Mouse (Mus musculus) lung, embryonic 14.5 days (tissue): Measurements from ENCODE around the gene Col28a1. TPM values are rescaled to one million over a fixed set of nuclear protein-coding genes. Genes with fewer than 3 reads are reported as not detected.
"Not testable (repeated sequence)": the region's sequence is repeated elsewhere in the genome, so short reads cannot be mapped to it uniquely, and the experiment has no call there.

Experiments used
- ATAC-seq: fragments of 200-750 bp; cut with Nextera tagmentation; 2 replicates; pipeline ENCODE4 v1.8.0; 2017; ENCODE audit warnings: mild to moderate bottlenecking, moderate TSS enrichment, moderate library complexity; ENCODE audit not compliant: insufficient read depth
- DNase-seq: peaks from one replicate; pipeline ENCODE4 v3.0.0-alpha.2; 2015
- H3K27ac ChIP-seq: fragments of 300-500 bp; sonication (generic); 2 replicates; pipeline ENCODE4 v1.5.1; 2014; ENCODE audit warnings: low read depth, mild to moderate bottlenecking, moderate library complexity
- H3K27me3 ChIP-seq: fragments of 300-500 bp; sonication (generic); 2 replicates; pipeline ENCODE4 v1.6.1; 2014; ENCODE audit warnings: low read length, control low read depth; ENCODE audit not compliant: insufficient read depth
- H3K36me3 ChIP-seq: fragments of 300-500 bp; sonication (generic); 2 replicates; pipeline ENCODE4 v1.6.1; 2014; ENCODE audit warnings: control low read depth; ENCODE audit not compliant: insufficient read depth
- H3K4me1 ChIP-seq: fragments of 300-500 bp; sonication (generic); 2 replicates; pipeline ENCODE4 v1.6.1; 2014; ENCODE audit warnings: antibody characterized with exemption, control low read depth; ENCODE audit not compliant: insufficient read depth
- H3K4me2 ChIP-seq: fragments of 300-500 bp; sonication (generic); 2 replicates; pipeline ENCODE4 v1.6.1; 2014; ENCODE audit warnings: mild to moderate bottlenecking
- H3K4me3 ChIP-seq: fragments of 300-500 bp; sonication (generic); 2 replicates; pipeline ENCODE4 v1.5.1; 2014; ENCODE audit warnings: low read depth, low read length
- H3K9ac ChIP-seq: fragments of 300-500 bp; sonication (generic); 2 replicates; pipeline ENCODE4 v1.6.1; 2014
- H3K9me3 ChIP-seq: fragments of 300-500 bp; sonication (generic); 2 replicates; pipeline ENCODE4 v1.6.1; 2016; ENCODE audit warnings: low read depth, low read length, control low read depth
- CTCF ChIP-seq: IDR thresholded peaks from 2 replicates; pipeline ENCODE4 v1.5.1; 2016; ENCODE audit warnings: antibody characterized with exemption, low read depth
- WGBS: fragments of 180-500 bp; shearing (Covaris S2); extraction: QIAGEN DNeasy Blood & Tissue Kit; methylation state at CpG from one replicate; pipeline ENCODE4 v1.1.7; 2014; 5-methylcytosine and 5-hydroxymethylcytosine counted together
- polyA plus RNA-seq: library from polyadenylated mRNA; unstranded; fragments of >200 nt; fragmentation: Nextera tagmentation; extraction: Ambion mirVana; gene quantifications from 2 replicates; pipeline ENCODE4 v1.2.1, GENCODE M21; 2014

Col28a1 gene
- polyA plus RNA-seq, 1 experiment from 2014 or later = 1.3 TPM

- DNase-seq (no peak), ATAC-seq (no peak)
- no peak overlapping the region for H3K27ac ChIP-seq
- H3K4me3 ChIP-seq = no peak overlapping the region
- no peak overlapping the region for H3K9ac ChIP-seq
- WGBS = 88% methylated on average over 7 of the region's 7 CpGs
- H3K4me1 ChIP-seq = no peaks in the 10 kb centered on the region
- no peak for TF ChIP-seq CTCF
- no peaks in the 10 kb centered on the region for H3K36me3 ChIP-seq
- H3K4me2 ChIP-seq = no peak overlapping the region
- H3K9me3 ChIP-seq = no peaks in the 10 kb centered on the region
- no peaks in the 10 kb centered on the region for H3K27me3 ChIP-seq
Observed at GRCm38 (mm10) chr6:8025332-8026129, 166.9 kb downstream of the Col28a1 start.

GRCm38 (mm10) chr6:8023527-8023926 is 168.9 kb downstream of the Col28a1 start:
- Histone ChIP-seq H3K9me3 (no peaks in the 10 kb centered on the region), H3K36me3 (no peaks in the 10 kb centered on the region), H3K4me2 (no peak overlapping the region), H3K4me1 (no peaks in the 10 kb centered on the region), H3K27ac (no peak overlapping the region), H3K27me3 (no peaks in the 10 kb centered on the region), H3K9ac (no peak overlapping the region), H3K4me3 (no peak overlapping the region)
- DNase-seq (no peak), ATAC-seq (no peak)
- 82% methylated on average over 3 of the region's 3 CpGs for WGBS
- TF ChIP-seq CTCF = no peak

GRCm38 (mm10) chr6:7994736-7995135 is 197.7 kb downstream of the Col28a1 start:
- TF ChIP-seq CTCF = no peak
- no peak for ATAC-seq
- Histone ChIP-seq H3K27ac (no peak overlapping the region), H3K4me3 (no peak overlapping the region), H3K36me3 (no peaks in the 10 kb centered on the region), H3K4me1 (no peaks in the 10 kb centered on the region), H3K4me2 (no peak overlapping the region), H3K9me3 (no peaks in the 10 kb centered on the region), H3K9ac (no peak overlapping the region), H3K27me3 (no peaks in the 10 kb centered on the region)
- WGBS = 89% methylated on average over 4 of the region's 4 CpGs
- DNase-seq = no peak

- WGBS = 39% methylated on average over 7 of the region's 7 CpGs
- H3K9me3 ChIP-seq = no peaks in the 10 kb centered on the region
- H3K27me3 ChIP-seq = no peaks in the 10 kb centered on the region
- H3K9ac ChIP-seq = no peak overlapping the region
- peak; percentile 63 for TF ChIP-seq CTCF
- DNase-seq = peak; percentile 74
- no peaks in the 10 kb centered on the region for H3K36me3 ChIP-seq
- H3K4me3 ChIP-seq = peak overlapping the region; percentile 24
- H3K4me2 ChIP-seq = peak overlapping the region; percentile 46
- no peaks in the 10 kb centered on the region for H3K4me1 ChIP-seq
- no peak overlapping the region for H3K27ac ChIP-seq
- no peak for ATAC-seq
Observed at GRCm38 (mm10) chr6:7983646-7983979, 208.8 kb downstream of the Col28a1 start.

- H3K27ac ChIP-seq, H3K4me1 ChIP-seq, H3K27me3 ChIP-seq, H3K9ac ChIP-seq, H3K9me3 ChIP-seq, H3K36me3 ChIP-seq: not testable (repeated sequence)
- DNase-seq (peak; percentile 16), ATAC-seq (peak; percentile 58; the same call in 1 of the 2 replicates)
- H3K4me2 ChIP-seq = peak overlapping the region; percentile 46
- 64% methylated on average over 32 of the region's 32 CpGs for WGBS
- H3K4me3 ChIP-seq = peak overlapping the region; percentile 24
Observed at GRCm38 (mm10) chr6:7982958-7983645, 209.3 kb downstream of the Col28a1 start.

GRCm38 (mm10) chr6:7971020-7971760 is 221.2 kb downstream of the Col28a1 start:
- Histone ChIP-seq H3K4me2 (no peak overlapping the region), H3K36me3 (no peaks in the 10 kb centered on the region), H3K9me3 (no peaks in the 10 kb centered on the region), H3K4me1 (no peaks in the 10 kb centered on the region), H3K9ac (no peak overlapping the region), H3K27me3 (no peaks in the 10 kb centered on the region), H3K27ac (no peak overlapping the region), H3K4me3 (no peak overlapping the region)
- ATAC-seq (no peak), DNase-seq (no peak)
- TF ChIP-seq CTCF = no peak
- WGBS = 36% methylated on average over 5 of the region's 5 CpGs

- ATAC-seq (no peak), DNase-seq (no peak)
- Histone ChIP-seq H3K4me1 (peaks cover 5% of the 10 kb centered on the region; the same call in 1 of the 2 replicates), H3K27ac (no peak overlapping the region), H3K9me3 (no peaks in the 10 kb centered on the region), H3K4me3 (no peak overlapping the region), H3K27me3 (no peaks in the 10 kb centered on the region), H3K4me2 (no peak overlapping the region), H3K36me3 (no peaks in the 10 kb centered on the region), H3K9ac (no peak overlapping the region)
- 72% methylated on average over 4 of the region's 4 CpGs for WGBS
- no peak for TF ChIP-seq CTCF
Observed at GRCm38 (mm10) chr6:7969376-7969775, 223.0 kb downstream of the Col28a1 start.
